Mouse (Mus musculus) thymus, adult 2 months (tissue): ENCODE results near the gene Rnf220.

Source experiments
- CTCF ChIP-seq: fragments of 200-500 bp; IDR thresholded peaks from 2 replicates; pipeline ENCODE4 v1.5.1; 2012; ENCODE audit warnings: mild to moderate bottlenecking, control low read depth, low read length, moderate library complexity, borderline replicate concordance; ENCODE audit not compliant: control insufficient read depth, poor library complexity, insufficient read depth; ENCODE audit errors: extremely low read depth
- POLR2A ChIP-seq: fragments of 200-500 bp; IDR thresholded peaks from 2 replicates; pipeline ENCODE4 v1.6.1; 2012; ENCODE audit warnings: mild to moderate bottlenecking, low read length, control low read depth, moderate library complexity; ENCODE audit not compliant: control insufficient read depth, poor library complexity, insufficient read depth; ENCODE audit errors: extremely low read depth

- no peak for TF ChIP-seq POLR2A
- TF ChIP-seq CTCF = no peak
Observed at GRCm38 (mm10) chr4:117487471-117487870, 9.4 kb downstream of the Rnf220 start.
